Mouse (Mus musculus): ENCODE measurements around the gene Gfer. TPM values are rescaled to one million over a fixed set of nuclear protein-coding genes. Genes with fewer than 3 reads are reported as not detected.

Gfer gene
- 10 to 100 TPM; 15.9 to 16.2 TPM for total RNA-seq (2021)
- long read RNA-seq, experiment 1, transcript Gfer-201 (3 exons, 1,776 nt), result major isoform, 9 of 17 reads
- long read RNA-seq, experiment 1, partial matches to known transcripts, result 0 of 17 reads
- long read RNA-seq, experiment 1, other reads (novel, unspliced or antisense), result 4 of 17 reads
- long read RNA-seq, experiment 2, transcript Gfer-201 (3 exons, 1,776 nt), result major isoform, 13 of 23 reads
- long read RNA-seq, experiment 2, partial matches to known transcripts, result 0 of 23 reads
- long read RNA-seq, experiment 2, other reads (novel, unspliced or antisense), result 3 of 23 reads

GRCm38 (mm10) chr17:24696011-24696697 is at the start of gene Gfer, which contains the start of gene Noxo1:
Gfer (minus strand) TSS chr17:24696156.
Noxo1 (plus strand) TSS chr17:24696234.
- intact Hi-C loops (cut with DNase I), result no loop called here
- DNase-seq, result peak; percentile 93 to 94

DNA sequence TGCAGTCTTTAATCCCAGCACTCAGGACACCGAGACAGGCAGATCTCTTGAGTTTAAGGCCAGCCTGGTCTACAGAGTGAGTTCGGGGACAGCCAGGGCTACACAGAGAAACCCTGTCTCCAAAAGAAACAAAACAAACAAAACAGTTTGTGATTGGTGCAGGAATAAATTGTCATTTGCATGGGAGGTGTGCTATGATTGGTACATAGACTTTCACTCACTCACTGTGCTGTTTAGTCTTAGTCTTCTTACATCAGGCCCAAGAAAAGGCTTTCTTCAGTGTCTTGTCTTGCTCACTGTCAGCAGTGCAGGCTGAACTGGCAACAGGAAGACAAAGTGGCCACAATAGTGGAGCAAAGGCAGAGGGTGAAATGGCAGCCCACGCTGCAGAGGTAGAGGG is 48.4 kb upstream of the Gfer start:
- intact Hi-C loops (cut with DNase I), result loop anchor here (2.0 kb wide), 1 partner anchor 136 kb away; no protein-coding TSS in a partner anchor

GRCm38 (mm10) chr17:24743896-24744295 is 47.9 kb upstream of the Gfer start:
- intact Hi-C loops (cut with DNase I), result loop anchor here (2.0 kb wide), 1 partner anchor 137 kb away; no protein-coding TSS in a partner anchor
- no peak for DNase-seq

More for the DNA sequence above, 48.4 kb upstream of the Gfer start:
- DNase-seq, result no peak

GRCm38 (mm10) chr17:24742307-24742706 is 46.4 kb upstream of the Gfer start:
- intact Hi-C loops (cut with DNase I), result no loop called here

GRCm38 (mm10) chr17:24739926-24740325 is 44.0 kb upstream of the Gfer start:
- no peak for DNase-seq
- intact Hi-C loops (cut with DNase I), result no loop called here

More at GRCm38 (mm10) chr17:24742307-24742706, 46.4 kb upstream of the Gfer start:
- DNase-seq, result no peak

GRCm38 (mm10) chr17:24738238-24738637 is 42.3 kb upstream of the Gfer start:
- intact Hi-C loops (cut with DNase I), result no loop called here
- DNase-seq, result no peak

- intact Hi-C loops (cut with DNase I), result no loop called here
- DNase-seq, result no peak
Observed at GRCm38 (mm10) chr17:24737135-24737810, 41.3 kb upstream of the Gfer start.

DNA sequence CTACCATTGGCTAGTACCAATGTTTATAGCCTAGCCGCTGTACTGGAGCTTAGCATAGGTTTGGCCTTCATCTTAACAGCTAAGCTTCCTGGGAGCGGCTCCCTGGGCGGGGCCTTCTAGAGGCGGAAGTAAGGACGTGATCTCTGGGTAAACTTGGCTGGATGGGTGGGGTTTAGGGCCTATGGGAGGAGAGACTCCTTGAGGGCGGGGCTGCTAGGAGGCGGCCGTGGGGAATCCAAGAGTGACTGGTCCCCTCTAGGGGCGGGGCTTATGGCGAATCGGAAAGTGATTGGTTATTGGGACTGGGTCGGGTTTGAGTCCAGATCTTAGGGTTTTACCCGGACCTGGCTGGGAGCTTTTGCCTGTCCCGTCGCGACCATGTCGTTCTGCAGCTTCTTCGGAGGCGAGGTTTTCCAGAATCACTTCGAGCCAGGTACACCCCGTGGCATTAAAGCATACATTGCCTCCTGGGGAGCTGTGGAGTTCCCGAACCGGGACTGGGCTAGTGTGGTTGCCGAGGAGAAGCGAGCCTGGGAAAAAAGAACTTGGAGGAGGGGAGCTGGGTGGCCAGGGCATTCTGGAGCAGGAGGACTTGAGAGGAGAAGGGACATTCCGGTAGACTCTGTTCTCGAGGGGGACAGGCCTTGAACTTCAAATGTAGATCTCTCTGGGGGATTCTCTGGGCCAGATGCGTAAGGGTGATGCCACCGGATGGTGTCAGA is 40.5 kb upstream of the Gfer start, which contains the start of gene Msrb1:
TSS of gene Msrb1 (plus strand) at position 313 of the 722 bp plus-strand sequence.
- DNase-seq, result peak; percentile 93 to 95
- intact Hi-C loops (cut with DNase I), result no loop called here

DNA sequence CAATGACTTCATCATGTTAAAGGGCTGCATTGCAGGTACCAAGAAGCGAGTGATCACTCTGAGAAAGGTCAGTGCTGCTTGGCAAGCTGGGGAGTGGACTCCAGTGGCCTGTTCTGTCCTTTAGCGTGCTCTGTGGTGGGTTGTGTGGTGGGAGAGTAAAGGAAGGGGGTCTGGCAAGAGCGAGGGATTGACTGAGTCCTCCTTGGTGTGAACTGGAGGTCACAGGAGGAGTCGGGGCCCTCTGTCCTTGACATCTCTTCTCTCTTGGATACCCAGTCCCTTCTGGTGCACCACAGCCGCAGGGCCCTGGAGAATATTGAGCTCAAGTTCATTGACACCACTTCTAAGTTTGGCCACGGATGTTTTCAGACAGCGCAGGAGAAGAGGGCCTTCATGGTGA is 39.5 kb upstream of the Gfer start:
- DNase-seq, result no peak
- intact Hi-C loops (cut with DNase I), result no loop called here

DNA sequence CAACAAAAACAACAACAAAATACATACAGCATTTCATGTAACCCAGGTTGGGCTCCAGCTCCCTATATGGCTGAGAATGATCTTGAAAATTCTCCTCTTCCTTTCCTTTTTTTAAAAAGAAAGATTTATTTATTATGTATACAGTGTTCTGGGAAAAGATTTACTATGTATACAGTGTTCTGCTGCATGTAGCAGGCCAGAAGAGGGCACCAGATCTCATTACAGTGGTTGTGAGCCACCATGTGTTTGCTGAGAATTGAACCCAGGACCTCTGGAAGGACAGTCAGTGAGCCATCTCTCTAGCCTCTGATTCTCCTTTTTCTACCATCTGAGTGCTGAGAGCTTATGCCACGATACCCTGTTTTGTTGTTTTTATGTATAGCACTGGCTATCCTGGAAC is 38.6 kb upstream of the Gfer start:
- intact Hi-C loops (cut with DNase I), result no loop called here
- DNase-seq, result no peak

DNA sequence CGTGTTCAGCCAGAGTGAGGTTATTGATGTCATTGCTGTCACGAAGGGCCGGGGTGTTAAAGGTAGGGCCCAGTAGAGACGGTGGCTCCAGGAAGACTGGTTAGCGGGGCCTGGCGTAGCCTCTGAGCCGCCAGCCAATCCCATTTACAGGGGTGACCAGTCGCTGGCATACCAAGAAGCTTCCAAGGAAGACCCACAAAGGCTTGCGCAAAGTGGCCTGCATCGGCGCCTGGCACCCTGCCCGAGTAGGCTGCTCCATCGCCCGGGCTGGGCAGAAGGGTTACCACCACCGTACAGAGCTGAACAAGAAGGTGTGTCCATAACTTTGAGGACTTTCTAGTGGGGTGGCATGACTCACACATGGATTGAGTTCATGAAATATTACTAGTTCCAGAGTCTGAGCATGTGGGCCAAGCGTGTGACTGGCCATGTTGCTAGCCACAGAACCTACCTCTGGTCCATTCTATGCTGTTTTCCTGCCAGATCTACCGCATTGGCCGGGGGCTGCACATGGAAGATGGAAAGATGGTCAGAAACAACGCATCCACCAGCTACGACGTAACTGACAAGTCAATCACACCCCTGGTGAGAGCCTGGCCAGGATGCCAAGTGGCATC is 37.6 kb upstream of the Gfer start:
- no peak for DNase-seq
- intact Hi-C loops (cut with DNase I), result no loop called here

GRCm38 (mm10) chr17:24732233-24732935 is 36.4 kb upstream of the Gfer start:
- intact Hi-C loops (cut with DNase I), result no loop called here
- DNase-seq, result peak; percentile 59 to 66

GRCm38 (mm10) chr17:24730787-24731186 is 34.8 kb upstream of the Gfer start:
- no peak for DNase-seq
- intact Hi-C loops (cut with DNase I), result no loop called here

DNA sequence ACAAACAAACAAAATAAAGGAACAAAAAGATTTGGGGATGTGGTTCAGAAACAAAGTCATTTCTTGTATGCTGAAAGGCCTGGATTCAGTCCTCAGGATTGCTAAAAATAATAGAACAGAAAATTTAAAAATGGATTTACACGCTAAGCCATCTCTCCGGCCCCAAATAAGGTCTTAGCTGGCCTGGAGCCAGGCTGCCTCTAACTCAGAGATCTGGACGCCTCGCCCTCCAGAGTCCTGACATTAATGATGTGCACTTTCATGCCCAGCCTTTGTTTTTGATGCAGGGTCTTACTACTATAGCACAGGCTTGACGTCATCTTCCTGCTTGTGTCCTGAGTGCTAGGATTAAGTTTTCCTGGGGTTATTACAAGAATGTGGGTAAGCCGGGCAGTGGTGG is 33.1 kb upstream of the Gfer start:
- peak in 1 of 2 experiments; percentile 47 for DNase-seq
- intact Hi-C loops (cut with DNase I), result no loop called here

DNA sequence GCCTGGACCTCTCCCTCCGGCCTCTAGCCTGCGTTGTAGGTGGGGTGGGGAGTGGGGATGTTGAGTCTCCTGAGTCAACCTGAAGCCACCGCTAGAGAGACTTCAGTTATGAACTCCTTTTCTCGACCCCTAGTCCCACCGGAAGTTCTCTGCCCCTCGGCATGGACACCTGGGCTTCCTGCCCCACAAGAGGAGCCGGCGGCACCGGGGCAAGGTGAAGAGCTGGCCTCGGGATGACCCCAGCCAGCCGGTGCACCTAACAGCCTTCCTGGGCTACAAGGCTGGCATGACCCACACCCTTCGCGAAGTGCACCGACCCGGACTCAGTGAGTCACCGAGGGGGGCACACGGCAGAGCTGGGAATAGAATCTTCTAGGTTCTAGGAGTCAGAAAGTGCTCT is 32.2 kb upstream of the Gfer start:
- DNase-seq, result no peak
- intact Hi-C loops (cut with DNase I), result no loop called here

DNA sequence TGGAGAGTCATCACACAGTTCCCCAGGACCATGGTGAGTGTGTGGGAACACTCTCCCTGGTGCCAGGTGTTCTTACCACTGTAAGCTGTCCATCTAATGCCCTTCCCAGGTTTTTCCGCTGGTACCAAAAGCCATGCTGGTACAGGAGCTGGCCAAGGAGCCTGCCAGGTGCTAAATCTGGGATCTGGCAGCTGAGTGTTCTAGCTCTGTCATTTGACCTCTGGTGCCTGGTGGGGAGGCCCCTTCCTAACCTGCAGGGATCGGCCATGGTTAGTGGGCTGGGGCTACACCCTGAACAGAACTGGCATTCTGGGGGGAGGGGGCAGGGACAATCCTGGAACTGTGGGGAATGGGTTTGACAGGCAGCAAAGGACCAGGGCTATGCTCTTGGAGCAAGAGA is 31.7 kb upstream of the Gfer start, which contains the start of gene Rpl3l:
TSS of gene Rpl3l (plus strand) at position 203 of the 400 bp plus-strand sequence.
- intact Hi-C loops (cut with DNase I), result no loop called here
- peak; percentile 41 to 51 for DNase-seq

DNA sequence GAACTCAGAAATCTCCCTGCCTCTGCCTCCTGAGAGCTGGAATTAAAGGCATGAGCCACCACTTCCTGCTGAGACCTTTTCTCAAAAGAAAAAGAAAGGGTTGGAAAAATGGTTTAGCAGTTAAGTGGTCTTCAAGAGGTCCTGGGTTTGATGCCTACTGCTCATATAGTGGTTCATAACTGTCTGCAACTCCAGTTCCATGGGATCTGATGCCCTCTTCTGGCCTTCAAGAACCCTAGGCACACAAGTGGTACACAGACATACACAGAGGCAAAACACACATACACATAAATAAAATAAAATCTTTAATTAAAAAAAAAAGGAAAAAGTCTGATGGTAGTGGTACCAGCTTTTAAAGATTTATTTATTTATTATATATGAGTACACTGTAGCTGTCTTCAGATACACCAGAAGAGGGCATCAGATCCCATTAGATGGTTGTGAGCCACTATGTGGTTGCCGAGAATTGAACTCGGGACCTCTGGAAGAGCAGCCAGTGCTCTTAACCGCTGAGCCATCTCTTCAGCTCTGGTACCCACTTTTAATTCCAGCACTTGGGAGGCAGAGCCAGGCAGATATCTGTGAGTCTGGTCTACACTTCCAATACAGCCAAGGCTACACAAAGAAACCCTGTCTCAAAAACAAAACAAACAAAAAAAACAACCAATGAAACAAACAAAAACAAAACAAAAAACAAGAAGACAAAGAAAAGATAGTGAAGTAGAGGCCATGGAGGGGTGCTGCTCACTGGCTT is 29.9 kb upstream of the Gfer start:
- DNase-seq, result no peak
- intact Hi-C loops (cut with DNase I), result no loop called here

GRCm38 (mm10) chr17:24724184-24724583 is 28.2 kb upstream of the Gfer start, which contains the start of gene Ndufb10:
Ndufb10 (minus strand) TSS chr17:24724478.
- DNase-seq, result peak; percentile 98 to 99
- intact Hi-C loops (cut with DNase I), result no loop called here

DNA sequence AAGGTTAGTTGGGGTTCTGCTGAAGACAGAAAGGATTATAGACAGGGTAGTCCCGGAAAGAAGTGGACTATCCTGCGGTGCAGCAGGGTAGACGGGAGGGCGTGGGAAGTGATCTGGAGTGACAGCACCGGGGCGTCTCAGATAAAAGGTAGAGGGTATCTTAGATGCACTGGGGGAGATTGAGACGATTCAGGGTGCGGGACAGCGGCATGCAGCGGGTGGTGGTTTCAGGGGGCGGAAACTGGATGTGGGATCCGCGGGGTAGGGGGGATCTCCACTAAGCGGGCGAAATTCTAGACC is 27.9 kb upstream of the Gfer start:
- peak in 1 of 2 experiments; percentile 42 for DNase-seq
- intact Hi-C loops (cut with DNase I), result no loop called here
